Mouse (Mus musculus) layer of hippocampus, adult 2 months (tissue): Measurements from ENCODE around the gene Nrip3. TPM values are rescaled to one million over a fixed set of nuclear protein-coding genes. Genes with fewer than 3 reads are reported as not detected.

Source experiments
- DNase-seq, 2 experiments: peaks; one replicate each; pipeline ENCODE4 v3.0.0; 2022; ENCODE audit warnings: low spot score in 2 of 2
- H3K27ac ChIP-seq: fragments of 200-600 bp; 2 replicates; pipeline ENCODE4 v1.8.1; 2022
- H3K4me3 ChIP-seq: fragments of 200-600 bp; 2 replicates; pipeline ENCODE4 v1.8.1; 2022; ENCODE audit warnings: mild to moderate bottlenecking
- CTCF ChIP-seq: fragments of 200-600 bp; conservative IDR thresholded peaks from 2 replicates; pipeline ENCODE4 v1.8.1; 2022; ENCODE audit warnings: antibody characterized with exemption, mild to moderate bottlenecking, moderate library complexity
- long read RNA-seq, 2 experiments: library from polyadenylated mRNA; stranded (forward); transcript quantifications; one replicate each; pipeline ENCODE4 v2.0.0; 2021; ENCODE audit warnings: borderline mapping rate in 2 of 2
- total RNA-seq, 2 experiments: library from RNA; stranded (reverse); gene quantifications; 2 replicates each; pipeline ENCODE4 v1.2.3; 2021

Nrip3 gene
- 100 to 1,000 TPM; 229 to 234 TPM for total RNA-seq
- long read RNA-seq, experiment 1, transcript Nrip3-201 (7 exons, 3,910 nt), result major isoform, 396 of 468 reads
- long read RNA-seq, experiment 1, partial matches to known transcripts, result 14 of 468 reads
- long read RNA-seq, experiment 1, other reads (novel, unspliced or antisense), result 55 of 468 reads
- long read RNA-seq, experiment 2, transcript Nrip3-201 (7 exons, 3,910 nt), result major isoform, 550 of 660 reads
- long read RNA-seq, experiment 2, partial matches to known transcripts, result 12 of 660 reads
- long read RNA-seq, experiment 2, other reads (novel, unspliced or antisense), result 97 of 660 reads

DNA sequence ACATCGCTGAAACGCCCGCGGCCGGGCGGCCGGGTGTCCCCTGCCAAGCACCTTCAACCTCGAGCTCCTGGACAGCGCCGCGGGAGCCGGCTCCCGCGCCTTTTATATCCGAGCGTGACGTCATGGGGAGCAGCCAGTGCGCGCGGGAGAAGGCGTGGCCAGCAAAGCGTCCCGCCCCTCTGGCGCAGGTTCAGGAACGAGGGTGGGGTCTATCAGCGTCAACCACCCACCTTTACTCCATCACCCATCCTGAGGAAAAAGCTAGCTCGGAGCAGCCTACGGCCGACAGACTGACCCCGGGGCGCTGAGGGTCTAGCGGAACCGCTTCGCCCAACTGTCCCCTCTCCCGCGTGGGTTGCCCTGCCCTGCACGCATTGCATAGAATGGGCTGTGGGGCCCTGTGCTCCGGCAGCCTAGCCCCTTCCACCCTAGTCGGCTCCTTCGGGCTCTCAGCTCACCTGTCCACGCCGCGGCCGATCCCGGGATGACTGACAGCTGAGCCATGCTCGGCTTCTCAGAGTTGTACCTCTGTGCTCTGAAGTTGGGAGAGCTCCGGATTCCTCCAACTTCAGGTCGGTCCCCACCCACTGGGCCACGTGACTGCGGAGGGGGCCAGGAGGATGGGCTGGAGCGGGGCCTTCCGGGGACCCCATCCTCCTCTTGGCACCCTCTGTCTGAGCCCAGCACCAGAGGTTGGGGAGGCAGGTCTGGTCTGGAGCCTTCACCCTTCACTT lies at the start of gene Nrip3:
Gene Nrip3, minus strand, starts transcription at position 556 of the 734 bp plus-strand sequence.
- no peak for TF ChIP-seq CTCF
- H3K4me3 ChIP-seq, result peak within 1 kb of the TSS; percentile 53
- DNase-seq, result peak; percentile 69 to 82
- H3K27ac ChIP-seq, result peak within 1 kb of the TSS; percentile 85

DNA sequence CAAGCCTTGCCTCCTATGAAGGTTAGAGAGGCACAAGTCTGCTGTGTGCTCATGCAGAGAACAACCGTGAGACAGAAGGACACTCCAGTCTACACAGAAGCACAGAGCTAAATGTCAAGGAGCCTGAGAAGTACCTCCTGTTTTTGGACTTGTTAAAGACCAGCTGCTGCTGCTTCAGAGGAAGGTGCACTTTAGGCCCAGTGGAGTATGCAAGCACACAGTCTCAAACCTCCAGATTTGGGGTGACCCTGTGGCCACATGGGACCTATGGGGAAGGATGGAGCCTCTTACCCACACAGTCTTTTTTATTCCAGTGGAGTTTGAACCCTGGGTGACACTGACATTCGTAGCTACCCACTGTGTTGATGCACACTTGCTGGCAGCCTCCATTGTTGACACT lies 49.6 kb upstream of the Nrip3 start:
- Histone ChIP-seq H3K4me3 (no peak overlapping the region), H3K27ac (no peak overlapping the region)
- TF ChIP-seq CTCF, result no peak
- no peak for DNase-seq

DNA sequence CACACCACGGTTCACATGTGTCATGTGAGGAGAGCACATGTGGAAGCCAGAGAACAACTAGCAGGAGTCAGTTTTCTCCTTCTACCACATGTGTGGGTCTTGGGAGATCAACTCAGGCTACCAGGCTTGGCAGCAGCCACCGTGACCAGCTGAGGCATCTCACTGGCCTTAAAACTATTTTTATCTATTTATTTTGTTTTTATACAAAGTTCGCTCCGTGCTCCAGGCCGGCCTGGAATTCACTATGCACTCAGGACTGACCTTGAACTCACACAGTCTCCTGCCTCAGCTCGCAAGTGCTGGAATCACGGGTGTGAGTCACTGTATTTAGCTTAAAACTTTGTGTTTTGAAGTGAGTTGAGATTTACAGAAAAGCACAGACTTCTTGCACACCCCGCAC lies 45.1 kb upstream of the Nrip3 start:
- Histone ChIP-seq H3K27ac (no peak overlapping the region), H3K4me3 (no peak overlapping the region)
- TF ChIP-seq CTCF, result no peak
- DNase-seq, result no peak

DNA sequence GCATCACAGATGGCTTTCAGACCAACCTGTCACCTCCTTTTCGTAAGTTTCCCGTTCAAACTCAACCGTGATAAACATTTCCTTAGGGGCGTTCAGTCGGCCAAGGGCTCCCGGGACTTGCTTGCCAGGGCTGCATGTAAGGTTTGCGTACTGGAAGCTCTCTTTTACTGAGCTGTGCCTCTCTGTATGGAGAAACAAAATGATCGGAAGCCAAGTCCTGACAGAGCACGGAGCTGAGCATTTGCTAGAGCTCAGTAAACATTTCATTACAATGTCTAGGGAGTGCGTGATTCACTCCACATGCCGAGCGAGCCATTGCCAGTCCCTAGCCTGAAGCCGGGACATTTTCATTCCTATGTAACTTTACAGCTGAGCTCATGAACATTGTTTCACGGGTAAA lies 43.5 kb upstream of the Nrip3 start:
- DNase-seq, result peak in 1 of 2 experiments; percentile 41
- peak overlapping the region; percentile 17; the same call in 1 of the 2 replicates for H3K4me3 ChIP-seq
- TF ChIP-seq CTCF, result no peak
- H3K27ac ChIP-seq, result peak overlapping the region; percentile 23

GRCm38 (mm10) chr7:109818600-109818999 lies 36.8 kb upstream of the Nrip3 start:
- TF ChIP-seq CTCF, result no peak
- H3K27ac ChIP-seq, result no peak overlapping the region
- H3K4me3 ChIP-seq, result no peak overlapping the region
- DNase-seq, result no peak

DNA sequence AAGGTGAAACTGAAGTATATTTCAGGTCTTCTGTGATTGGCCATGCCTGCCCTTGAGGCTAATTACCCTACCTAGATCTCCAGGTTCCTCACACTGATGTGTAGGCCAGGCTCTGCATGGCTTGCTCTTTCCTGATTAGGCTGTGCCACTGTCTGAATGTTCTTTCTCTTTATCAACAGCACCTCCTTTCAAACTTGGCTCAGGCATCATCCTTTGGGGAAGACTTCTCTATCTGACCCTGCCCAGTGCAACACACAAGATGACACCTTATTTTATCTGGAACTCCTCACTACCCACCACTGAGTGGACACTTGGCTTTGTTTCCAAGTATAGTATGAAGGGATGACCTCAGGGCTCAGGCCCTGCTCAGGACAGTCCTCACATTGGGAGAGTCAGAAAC lies 36.1 kb upstream of the Nrip3 start:
- H3K27ac ChIP-seq, result no peak overlapping the region
- no peak overlapping the region for H3K4me3 ChIP-seq
- no peak for TF ChIP-seq CTCF
- DNase-seq, result no peak

DNA sequence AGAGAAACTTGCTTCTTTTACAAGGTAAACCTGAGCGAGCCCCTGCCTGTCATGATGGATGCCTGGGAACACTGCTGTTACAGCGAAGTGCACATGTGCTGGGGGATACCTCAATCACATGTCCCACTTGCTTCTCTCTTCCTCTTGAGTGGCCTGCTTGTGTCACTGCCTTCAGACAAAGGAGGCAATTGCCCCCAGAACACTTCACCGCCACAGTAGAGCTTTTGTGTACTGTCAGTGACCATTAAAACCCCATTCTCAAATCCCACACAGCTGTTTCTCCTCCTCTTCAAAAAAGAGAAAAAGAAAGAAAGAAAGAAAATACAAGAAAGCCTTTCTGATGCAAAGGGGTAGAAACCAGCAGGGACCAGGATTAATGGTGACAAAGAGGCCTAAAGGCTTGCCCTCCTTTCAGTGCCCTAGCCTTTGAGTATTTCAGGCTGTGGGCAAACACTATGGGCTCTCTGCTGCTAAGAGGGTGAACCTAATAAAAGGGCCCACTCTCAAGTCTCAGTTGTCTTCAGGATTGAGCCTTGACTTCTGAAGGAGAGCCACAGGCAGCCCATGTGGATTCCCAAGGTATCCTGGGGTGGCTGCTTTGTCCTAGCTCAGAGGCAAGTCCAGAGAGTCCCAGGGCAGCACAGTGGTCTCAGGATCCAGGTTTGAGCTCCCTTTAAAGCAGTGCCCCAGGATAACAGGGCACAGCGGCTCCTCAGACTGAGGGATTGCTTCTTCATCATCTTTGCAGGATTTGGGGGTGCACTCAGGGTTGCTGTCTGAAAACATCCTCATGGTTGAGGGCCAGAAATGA lies 31.7 kb upstream of the Nrip3 start:
- no peak overlapping the region for H3K4me3 ChIP-seq
- DNase-seq, result no peak
- no peak for TF ChIP-seq CTCF

DNA sequence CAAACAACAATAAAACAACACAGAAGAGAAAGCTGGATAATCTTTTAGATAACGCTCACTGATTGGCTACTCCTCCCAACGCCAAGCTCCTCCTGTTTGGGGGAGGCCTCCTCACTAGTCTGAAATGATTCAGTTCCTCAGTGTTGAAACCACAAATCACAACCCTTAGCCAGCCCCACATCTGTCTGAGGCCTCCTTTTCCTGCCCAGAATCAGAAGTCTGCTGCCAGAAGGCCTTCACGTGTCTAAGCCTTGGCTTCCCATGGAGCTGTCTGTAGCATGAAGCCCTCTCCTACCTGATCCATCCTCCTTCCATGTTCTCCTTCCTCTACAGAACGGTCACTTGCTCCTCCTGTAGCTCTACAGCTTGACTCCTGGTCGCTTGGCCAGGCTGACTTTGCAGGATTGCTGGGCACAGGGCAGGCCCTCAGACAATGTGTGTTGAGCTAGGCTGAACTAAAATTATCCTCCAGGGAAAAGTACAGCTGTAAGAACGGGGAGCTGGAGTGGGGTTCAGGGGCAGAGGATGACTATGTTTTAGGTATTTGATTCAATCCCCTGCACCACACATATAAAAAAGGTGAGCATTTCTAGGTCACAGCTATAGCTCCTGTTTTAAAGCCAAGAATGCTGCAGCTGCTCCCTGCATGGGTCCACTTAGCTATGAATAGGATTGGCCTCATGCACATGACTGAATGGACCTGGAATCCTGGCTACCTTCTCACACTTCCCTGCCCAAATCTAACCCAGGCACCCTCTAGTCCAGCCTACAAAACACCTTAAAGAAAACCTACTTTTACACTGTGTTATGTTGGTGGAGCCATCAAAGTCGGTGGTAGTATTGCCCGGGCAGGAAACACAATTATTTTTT lies 26.0 kb upstream of the Nrip3 start:
- DNase-seq, result no peak
- TF ChIP-seq CTCF, result no peak
- Histone ChIP-seq H3K27ac (no peak overlapping the region), H3K4me3 (no peak overlapping the region)

More for the DNA sequence above, 31.7 kb upstream of the Nrip3 start:
- H3K27ac ChIP-seq, result no peak overlapping the region

DNA sequence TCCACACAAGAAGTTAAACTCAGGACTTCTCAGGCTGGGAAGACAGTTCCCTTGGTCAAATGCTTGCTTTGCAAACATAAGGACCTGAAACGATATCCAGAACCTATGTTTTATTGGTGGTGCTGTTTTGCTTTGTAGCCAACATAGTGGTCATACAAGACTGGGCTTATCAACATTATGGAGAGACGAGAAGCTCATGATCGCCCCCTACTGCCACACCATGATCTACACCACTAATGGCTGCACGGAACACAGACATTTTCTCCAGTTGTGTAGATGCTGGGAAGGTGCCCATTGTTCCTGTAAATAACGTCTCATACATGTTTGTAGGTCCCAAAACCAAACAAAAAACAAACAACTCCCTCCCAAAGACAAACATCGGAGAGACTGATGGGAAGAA lies 23.0 kb upstream of the Nrip3 start:
- Histone ChIP-seq H3K4me3 (no peak overlapping the region), H3K27ac (no peak overlapping the region)
- TF ChIP-seq CTCF, result peak; percentile 68
- DNase-seq, result peak in 1 of 2 experiments; percentile 20

GRCm38 (mm10) chr7:109804355-109804754 lies 22.5 kb upstream of the Nrip3 start:
- TF ChIP-seq CTCF, result no peak
- H3K4me3 ChIP-seq, result no peak overlapping the region
- DNase-seq, result no peak
- no peak overlapping the region for H3K27ac ChIP-seq

- no peak for DNase-seq
- no peak overlapping the region for H3K27ac ChIP-seq
- H3K4me3 ChIP-seq, result no peak overlapping the region
- no peak for TF ChIP-seq CTCF
Measured at GRCm38 (mm10) chr7:109803516-109803915, 21.7 kb upstream of the Nrip3 start.

DNA sequence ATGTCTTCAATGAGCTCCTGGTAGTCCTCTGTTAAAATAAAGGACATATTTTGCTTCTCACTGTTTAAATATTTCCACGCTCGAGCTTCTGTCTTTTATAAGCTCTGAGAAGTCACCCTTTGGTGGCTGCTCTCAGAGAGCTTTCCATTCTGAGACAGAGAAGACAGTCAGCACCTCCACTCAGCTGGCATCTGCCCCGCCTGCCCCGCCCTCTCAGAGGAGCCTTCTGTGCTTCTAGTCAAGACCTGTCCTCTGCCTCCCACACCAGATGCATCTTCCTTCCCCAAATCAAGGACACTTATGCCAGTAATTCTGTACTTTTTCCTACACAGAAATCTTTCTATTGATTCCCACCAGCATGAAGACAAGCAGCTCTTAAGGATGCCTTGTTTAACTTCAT lies 18.8 kb upstream of the Nrip3 start:
- Histone ChIP-seq H3K4me3 (no peak overlapping the region), H3K27ac (no peak overlapping the region)
- no peak for TF ChIP-seq CTCF
- DNase-seq, result no peak
